Mouse (Mus musculus): ENCODE data around the gene Stard3.
A peak's percentile ranks its signal among the peaks of the same experiment; 100 is the strongest.

The Stard3 gene

DNA sequence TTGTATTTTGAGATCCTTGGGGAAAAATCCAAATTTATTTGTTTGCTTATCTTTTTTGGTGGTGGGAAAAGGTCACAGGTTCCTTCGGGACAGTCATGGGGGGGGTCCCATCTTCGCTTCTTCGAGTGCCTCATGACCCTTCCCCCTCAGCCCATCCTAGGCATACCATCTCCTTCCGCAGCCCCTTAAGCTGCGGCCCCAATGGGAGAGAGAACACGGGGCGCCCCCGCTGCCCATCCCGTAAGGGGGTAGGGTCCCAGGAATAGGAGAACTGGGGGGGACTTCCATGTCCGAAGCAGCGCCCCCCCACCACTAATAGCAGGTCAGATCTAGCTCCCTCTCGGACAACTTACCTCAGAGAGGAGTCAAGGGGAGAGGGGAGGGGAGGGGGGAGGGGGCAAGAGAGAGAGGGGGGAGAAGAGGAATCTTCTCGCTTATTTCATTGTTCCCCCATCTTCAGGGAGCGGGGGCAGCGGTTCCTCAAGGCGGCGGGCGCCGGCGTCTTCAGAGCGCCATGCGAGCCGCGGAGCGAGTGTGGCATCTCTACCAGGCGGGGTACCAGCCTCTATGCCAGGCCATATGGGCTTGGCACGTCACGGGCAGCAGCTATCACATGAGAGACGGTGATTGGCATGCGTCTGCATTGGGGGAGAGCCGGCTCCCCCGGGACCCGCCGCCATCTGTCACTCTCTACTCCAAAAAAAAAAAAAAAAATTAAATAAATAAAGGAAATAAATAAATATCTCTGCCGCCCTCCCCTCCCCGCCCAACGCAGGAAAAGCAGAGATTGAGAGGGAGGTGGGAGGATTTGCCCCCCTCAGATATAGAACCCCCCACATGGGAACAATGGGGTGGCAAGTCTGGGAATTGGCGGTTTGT lies 28.8 kb upstream of the Stard3 start, which contains the start of gene Neurod2:
Gene Neurod2 (minus strand): TSS at position 568 of the 879 bp plus-strand sequence.
- no peak for DNase-seq (ENCODE audit: extremely low spot score, low spot score)

DNA sequence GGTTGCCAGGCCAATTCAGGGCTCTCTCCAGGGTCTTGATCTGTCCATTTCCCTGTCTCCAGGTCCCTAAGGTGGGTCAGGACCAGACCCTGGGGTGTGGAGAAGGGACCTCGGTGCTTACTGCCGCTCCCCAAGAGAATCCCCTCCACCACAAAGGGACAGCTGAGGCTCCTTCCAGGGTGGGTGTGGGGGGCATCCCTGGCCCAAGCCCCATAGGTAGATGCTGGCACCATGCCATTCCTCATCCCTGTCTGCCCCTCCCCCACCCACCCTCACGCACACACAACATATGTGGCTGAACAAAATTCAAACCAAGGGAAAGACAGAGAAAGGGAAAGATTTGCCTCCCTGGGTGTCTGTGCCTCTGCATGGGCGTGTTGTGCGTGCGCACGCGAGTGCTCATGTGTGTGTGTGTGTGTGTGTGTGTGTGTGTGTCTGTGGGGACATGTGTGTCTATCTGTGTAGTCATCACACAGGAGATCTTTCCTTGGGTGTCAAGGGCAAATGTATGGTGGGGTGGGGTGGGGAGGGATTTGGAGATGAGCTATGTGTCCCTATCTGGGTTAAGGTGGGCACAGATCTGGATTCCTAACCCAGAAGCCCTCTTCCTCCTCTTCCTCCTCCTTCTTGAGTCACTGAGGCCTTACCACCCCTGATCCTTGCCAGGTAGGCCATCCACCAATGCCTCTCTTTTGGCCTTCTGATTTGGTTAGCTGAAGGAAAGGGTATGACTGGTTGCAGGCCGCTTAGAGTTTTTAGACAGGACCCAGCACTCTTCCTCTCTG lies 28.0 kb upstream of the Stard3 start:
- DNase-seq (ENCODE audit: extremely low spot score, low spot score) = peak; percentile 26

DNA sequence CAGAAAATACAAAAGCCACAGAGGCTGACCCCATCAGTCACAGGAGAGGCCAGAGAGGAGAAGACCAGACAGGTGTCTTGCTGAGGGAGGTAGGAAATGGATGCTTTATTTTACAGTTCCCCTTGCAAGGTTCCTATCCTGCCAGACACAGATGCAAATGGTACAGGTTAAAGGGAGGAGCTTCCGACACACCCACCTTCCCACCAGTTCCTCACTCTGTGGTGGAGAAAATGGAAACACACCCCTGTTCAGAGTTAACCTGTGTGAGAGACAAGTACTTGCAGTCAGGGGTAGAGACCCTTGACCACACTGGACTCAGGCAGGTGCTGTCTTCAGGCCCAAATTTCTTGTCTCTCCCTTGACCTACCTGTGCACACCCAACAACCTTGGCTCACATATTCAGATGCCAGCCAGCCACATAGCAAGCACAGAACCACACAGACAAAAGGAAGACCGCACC lies 27.4 kb upstream of the Stard3 start:
- no peak for DNase-seq (ENCODE audit: extremely low spot score, low spot score)

DNA sequence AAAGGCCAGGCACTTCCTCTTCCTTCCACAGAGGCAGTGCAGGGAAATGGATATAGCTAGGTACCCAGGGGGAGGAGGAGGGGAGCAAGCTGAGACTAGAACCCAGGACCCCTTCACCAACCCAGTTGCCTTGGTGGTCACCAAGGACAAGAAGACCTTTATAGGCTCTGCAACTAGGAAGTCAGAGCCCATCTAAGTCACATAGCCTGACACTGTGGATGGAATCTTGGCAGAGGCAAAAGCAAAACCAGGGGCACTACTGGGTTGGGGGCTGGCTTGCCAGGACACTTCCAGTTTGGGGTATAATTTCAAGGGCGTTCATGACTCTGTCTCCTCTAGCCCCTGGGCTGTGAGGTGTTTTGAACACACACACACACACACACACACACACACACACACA lies 26.8 kb upstream of the Stard3 start:
- DNase-seq (ENCODE audit: extremely low spot score, low spot score) = no peak

DNA sequence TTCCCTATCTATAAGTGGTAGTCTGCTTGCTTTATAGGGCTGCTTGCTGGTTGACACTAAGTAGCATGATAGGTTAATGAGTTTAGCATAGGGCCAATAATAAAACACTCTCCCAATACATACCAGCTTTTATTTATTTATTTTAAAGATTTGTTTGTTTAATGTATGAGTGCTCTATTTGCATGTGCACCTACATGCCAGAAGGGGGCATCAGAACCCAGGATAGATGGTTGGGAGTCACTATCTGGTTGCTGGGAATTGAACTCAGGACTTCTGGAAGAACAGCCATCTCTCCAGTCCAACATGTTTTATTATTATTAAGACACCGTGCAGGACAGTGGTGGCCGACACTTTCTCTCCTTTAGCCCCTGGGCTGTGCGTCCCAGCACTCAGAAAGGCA lies 26.0 kb upstream of the Stard3 start:
- DNase-seq (ENCODE audit: extremely low spot score, low spot score) = no peak

DNA sequence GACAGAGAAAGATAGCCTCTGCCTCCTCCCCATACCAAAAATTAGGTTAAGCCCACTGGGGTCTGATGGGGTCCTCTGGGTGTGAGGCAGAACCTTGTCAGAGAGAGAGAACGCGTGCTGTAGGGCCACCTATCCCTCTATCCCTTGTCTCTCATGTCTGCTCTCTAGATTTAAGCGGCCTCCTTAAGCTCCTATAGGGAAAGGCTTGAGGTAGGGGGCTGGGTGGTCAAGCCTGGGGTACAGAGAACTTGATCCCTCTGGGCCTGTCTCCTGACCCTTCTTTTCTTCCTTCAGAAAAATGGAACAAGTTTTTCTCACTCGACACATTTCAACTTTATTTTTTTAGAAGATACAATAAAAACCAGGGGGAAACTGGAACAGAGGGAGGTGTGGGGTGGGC lies 25.3 kb upstream of the Stard3 start:
- DNase-seq (ENCODE audit: extremely low spot score, low spot score) = no peak

DNA sequence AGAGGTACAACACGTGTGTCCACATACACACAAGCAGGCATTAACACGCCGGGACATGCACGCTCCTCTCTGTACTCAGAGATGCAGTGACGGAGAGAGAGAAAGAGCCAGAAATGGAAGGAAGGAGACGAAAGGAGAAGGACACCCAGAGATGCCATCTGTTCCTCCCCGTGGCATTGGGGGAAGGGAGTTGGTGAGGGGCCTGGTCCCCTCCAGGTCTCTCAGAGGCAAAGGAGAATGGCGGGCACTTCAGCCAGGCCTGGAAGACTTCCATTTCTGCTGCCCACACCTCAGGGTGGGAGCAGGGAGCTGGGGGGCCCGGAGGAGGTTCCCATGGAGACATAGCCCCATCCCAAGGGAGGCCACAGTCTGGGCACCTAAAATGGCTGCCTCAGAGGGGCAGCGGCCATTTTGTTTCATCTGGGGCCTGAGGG lies 24.9 kb upstream of the Stard3 start:
- no peak for DNase-seq (ENCODE audit: extremely low spot score, low spot score)

DNA sequence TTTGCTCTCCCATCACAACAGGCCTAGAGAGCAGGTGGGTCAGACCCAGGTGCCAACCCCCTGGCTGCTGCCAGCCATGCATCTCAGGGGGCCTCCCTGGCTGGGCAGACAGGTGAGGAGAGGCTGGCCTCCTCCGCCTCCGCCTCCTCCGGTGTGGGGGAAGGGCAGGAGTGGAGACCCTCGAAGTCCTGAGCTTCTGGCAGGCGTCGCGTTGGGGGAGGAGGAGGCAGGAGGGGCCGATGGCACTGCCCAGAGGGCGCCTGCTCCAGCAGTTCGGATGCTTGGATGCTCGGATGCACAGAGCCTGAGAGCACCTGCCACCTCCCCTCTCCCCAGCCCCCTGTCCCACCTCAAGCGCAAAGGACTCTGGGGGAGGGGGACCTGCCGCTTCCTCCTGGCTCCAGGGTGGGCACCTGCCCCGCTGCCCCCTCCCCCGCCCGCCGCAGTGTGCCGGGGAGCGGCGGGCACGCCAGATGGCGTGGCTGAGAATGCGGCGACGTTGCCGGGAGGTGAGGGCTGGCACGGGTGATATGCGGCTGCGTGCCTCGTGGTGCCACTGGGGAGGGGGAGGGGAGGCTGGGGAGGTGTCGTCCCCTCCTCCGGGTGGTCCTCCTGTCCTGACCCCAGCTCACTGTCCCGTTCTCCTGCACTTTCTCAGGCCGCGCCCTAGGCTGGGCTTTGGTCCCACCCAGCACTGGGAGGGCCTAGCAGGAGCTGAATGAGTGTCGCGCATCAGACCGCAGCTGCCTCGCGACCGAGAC lies 24.0 kb upstream of the Stard3 start:
- DNase-seq (ENCODE audit: extremely low spot score, low spot score) = peak; percentile 33

DNA sequence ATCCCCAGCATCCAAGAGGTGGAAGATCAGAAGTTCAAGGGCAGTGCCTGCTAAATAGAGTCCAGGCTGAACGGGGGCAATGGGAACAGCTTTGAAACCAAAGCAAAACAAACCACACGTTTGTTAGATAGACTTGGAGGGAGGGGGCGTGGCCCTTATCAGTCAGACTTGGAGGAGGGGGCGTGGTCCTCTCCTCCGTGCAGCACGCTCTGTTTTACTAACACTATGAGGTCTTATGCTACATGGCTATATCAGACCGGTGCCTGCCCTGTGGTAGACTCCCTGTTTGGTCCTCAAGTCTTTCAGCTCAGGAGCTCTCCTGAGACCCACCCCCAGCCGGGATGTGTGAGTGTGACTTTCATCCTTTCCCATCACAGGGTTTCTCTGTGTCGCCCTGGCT lies 22.9 kb upstream of the Stard3 start:
- DNase-seq (ENCODE audit: extremely low spot score, low spot score) = no peak

DNA sequence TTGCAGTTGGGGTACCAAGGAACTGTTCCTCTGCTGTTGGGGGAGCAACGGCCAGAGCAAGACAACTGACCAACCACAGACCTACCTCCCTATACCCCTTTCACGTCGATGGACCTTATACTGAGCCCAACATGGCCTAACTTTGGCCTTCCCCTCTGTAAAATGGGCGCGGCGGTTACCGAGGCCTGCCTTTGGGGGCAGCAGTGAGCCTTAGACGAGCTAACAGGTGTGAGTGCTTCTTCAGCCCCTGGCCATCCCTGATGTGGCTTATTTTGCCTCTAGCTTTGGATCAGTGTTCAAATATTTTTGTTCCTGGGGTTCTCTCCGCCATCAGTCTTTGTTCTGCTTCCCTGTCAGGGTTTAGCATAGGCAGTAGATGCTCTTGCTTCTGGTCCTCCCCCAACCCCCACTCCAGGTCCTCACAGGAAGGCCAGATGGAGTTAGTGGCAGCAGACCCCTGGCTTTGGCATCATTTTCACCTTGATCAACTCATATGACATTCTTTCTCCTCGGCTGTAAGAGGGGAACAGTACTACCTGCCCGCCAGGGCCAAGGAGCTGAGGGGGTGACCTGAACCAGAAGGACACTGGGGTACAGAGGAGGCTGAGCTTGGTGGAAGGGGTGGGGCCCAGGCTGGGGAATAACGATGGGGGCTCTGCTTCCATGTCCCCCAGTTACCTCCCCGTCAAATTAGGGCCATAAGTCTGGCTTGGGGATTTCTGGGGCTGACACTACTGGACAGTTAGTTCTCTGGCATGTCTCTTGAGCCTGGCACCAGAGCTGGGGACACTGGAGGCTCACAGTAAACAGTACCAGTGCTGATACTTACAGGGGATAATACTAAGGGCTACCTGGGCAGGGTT lies 21.7 kb upstream of the Stard3 start:
- no peak for DNase-seq (ENCODE audit: extremely low spot score, low spot score)

DNA sequence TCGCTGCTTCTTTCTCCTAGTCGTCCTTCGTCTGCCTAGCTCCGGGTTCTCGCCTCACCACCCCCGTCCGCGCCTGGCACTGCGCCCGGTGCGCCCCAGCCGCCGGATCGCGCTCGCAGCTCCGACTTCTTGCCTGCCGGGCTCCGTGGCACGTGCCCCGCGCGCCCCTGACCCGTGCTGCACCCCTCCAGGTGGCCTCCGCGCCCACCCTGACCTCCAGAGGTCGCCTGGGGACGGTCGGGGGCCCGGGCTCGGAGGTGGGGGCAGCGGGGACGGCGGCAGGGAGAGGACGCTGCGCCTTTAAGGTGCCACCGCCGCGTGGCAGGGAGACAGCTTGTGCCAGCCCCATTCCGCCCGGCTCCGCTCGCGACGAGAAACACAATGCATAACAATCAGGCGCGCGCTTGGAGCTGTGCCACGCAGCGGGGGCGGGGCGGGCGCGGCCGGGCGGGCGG lies 19.6 kb upstream of the Stard3 start:
- DNase-seq (ENCODE audit: extremely low spot score, low spot score) = peak; percentile 48

DNA sequence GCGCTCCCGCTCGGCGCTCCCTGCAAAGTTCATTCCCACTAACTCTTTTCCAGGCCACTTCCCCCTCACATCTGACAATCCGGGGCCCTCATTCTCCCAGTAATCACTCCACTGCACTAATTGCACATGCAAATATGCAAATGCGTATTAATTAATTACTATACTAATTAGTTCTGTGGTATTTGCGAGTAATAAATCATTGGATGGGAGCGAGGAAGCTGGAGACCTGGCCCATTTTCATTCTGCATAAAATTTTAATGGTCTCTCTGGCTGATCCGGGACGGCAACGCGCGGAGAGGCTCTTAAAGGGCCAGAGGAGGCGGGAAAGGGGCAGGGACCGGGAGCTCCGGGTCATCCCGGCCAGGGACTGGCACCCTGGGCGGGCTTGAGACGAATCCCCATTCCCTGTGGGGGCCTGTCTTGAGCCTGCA lies 19.1 kb upstream of the Stard3 start:
- DNase-seq (ENCODE audit: extremely low spot score, low spot score) = peak; percentile 44

DNA sequence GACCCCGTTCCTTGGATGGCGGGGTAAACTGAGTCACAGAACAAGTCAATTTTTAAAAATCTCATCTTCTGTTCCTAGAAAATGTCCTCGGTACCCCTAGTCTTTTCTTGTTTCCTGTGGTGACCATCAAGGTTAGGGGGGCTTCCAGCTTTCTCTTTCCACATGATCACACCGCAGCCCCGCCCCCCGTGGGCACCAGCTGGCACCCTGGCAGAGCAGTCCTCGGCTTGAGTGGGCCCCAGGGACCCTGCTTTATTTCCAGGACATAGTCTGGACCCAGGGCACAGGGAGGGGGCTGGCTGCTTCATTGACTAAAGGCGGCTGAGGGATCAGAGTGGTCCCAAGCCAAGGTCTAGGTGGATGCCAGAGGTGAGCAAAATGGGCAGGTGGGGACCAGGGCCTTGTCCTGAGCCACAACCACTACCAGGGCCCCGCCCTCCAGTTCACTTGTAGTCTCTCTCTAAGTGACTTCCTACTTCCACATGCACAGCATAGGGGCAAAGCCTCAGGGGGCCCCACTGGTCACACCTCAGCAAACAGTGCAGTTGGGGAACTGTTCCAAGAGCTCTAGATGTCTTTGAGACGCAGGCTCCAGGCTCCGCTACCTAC lies 18.4 kb upstream of the Stard3 start:
- no peak for DNase-seq (ENCODE audit: extremely low spot score, low spot score)

DNA sequence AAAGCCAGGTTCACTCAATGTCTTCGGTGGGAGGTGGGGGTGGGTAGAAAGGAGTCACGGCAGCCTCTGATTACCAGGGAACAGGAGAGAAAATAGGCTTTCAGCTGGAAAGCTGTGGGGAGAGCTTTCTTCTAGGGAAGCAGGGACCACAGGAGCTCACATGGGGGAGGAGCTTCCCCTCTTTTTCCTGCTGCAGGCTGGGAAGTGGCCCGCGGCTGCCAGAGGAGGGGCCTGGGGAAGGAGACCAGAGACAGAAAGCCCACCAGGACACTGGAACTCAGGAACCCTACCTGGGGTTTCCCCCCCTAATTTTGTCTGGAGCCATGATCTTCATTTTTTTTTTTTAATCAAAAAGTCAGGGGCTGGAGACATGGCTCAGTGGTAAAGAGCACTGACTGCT lies 17.6 kb upstream of the Stard3 start:
- DNase-seq (ENCODE audit: extremely low spot score, low spot score) = no peak

DNA sequence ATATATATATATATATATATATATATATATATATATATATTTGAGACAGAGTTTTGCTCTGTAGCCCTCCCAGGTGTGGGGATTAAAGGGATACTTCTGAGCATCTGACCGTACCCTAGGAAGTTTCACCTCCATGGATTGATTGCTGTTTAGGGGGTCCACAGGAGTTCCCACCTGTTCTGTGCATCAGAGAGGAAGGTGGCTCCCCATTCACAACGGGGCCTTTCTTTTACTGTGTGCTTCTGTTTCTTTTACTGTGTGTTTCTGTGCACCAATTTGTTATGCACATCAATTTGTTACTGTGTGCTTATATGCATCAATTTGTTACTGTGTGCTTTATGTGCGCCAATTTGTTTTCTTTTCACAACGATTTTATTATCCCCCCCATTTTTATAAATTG lies 17.0 kb upstream of the Stard3 start:
- DNase-seq (ENCODE audit: extremely low spot score, low spot score) = no peak

DNA sequence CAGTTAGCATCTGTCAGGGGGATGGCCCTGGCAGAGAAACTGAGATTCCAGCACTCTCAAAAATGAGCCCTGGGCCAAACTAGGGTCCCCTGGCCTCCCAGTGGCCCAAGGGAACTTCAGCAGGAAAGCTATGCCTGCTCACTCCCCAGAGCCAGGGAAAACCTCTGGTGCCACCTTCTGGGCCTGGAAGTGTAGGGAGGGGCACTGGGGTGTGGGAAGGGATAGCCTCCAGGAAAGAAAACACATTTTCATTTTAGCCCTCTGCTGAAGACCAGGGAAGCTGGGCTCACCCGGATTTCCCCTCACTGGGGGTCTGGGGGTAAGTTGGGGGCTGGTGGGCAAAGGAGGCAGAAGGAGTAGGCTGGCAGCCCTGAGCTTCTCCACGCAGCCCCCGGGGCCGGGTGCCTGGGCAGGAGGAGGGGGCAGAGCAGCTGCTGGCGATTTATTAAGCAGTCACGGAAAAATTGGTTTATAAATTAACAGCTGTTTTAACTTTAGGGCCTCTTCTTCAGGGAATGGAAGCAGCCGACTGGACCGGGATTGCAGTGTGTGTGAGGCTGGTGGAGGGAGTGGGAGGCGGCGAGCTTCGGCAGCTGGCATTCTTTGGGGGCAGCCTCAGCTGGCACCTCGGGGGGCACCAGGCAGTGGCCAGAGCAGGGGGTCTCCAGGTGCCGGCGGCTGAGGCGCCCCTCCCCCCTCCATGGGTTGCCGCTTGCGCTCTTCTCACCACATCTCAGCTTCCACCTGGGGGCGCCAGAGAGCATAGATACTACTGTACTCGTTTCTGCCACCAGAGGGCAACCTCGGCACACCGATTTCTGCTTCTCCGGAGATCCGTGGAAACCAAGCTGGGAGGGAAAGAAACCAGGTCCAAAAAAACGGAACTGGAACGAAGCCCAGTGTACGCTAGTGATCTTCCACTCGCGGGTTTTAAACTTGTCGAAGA lies 15.9 kb upstream of the Stard3 start:
- peak; percentile 99 for DNase-seq (ENCODE audit: extremely low spot score, low spot score)

DNA sequence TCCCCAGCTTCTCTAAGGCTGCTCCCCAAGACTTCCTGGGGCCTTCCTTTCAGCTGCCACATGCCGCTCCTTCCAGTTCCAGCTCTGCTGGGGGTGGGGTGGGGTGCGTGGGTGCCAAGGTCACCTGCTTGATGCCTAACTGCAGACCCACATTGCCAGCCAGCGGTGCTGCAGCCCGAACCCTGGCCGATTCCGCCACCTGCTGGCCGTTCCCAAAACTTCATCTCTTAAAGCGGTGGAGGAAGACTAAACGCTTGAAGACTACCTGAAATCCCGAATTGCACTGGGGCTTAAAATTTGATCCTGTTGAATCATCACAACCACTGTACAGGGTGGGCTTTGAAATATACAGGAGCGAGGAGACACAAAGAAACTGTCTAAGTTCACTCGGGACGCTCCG lies 12.9 kb upstream of the Stard3 start:
- peak; percentile 87 for DNase-seq (ENCODE audit: extremely low spot score, low spot score)

DNA sequence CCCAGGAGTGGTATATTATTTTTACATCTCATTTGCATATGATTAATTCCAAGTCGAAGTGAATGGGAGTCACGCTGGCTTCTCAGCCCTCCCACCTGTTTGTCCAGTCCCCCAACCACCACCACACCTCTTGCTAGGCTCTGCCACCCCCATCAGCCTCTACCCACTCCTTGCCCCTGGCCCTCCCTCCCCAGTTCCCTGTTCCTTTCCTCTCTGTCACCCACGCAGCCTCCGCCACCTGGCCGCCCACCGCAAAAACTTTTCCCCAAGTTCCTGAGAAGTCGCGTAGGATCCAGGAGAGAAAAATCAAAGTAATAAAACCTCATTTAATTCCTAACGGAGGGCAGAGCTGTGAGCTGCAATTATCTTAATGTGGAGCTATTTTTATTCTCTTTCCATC lies 12.0 kb upstream of the Stard3 start:
- no peak for DNase-seq (ENCODE audit: extremely low spot score, low spot score)

Measured in neural tube, embryonic 10.5 days (tissue).